Mouse (Mus musculus): ENCODE results near the gene Dixdc1.

DNA sequence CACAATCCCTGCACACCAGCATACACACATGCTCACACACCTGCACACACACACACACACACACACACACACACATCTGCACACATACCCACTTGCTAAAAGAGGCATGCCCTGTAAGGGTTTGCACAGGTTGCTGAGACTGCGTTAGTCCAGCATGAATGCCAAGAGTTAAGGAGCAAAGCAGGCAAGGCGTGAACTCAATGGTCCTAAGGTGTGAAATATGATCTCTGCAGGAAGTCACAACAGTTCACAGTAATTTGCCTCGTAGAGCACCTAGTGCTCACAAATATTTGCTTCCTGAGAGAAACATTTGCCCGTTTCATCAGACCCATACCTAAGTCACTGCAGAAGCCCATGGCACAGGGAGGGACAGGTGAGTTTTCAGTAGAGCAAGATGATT lies 25.1 kb downstream of the Dixdc1 start:
- TF ChIP-seq CTCF (IDR thresholded peaks at IDR 0.05; ENCODE audit: low read depth, low read length): no peak
- TF ChIP-seq POLR2AphosphoS5 (IDR thresholded peaks at IDR 0.05; ENCODE audit: insufficient replicate concordance, low read depth, low read length): no peak
- no peak for TF ChIP-seq GATA1 (IDR thresholded peaks at IDR 0.05; ENCODE audit: borderline replicate concordance, low read length)
- TF ChIP-seq TAL1 (conservative IDR thresholded peaks at IDR 0.05; ENCODE audit: low read depth, low read length): no peak

All from G1E (cell line).